Mouse (Mus musculus) liver, embryonic 14.5 days (tissue): ENCODE measurements around the gene Traf1.

Source experiments
- CTCF ChIP-seq: IDR thresholded peaks from 2 replicates; pipeline ENCODE4 v1.5.1; 2016; ENCODE audit warnings: antibody characterized with exemption, low read depth, control low read depth
- EP300 ChIP-seq: IDR thresholded peaks from 2 replicates; pipeline ENCODE4 v1.6.1; 2016; ENCODE audit warnings: antibody characterized with exemption, low read depth

DNA sequence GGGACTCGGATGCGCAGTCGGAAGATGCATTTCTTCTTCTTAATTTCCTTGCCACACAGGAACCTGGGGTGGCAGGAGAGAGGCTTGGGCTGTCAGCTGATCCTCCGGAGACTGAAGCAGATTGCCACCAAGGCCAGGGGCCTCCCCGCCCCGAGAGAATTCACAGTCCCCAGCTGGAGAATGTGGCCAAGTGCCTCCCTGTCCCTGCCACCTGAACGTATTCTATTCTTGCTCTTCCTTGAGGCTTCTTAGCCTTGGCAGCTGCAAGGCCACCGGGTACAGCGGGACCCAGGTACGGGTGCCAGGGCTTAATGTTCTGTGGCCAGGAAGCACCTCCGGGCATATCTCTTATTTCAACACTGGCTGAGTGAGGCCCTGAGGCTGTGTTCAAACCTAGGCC, 61.9 kb downstream of the Traf1 start:
- TF ChIP-seq EP300 (no peak), CTCF (no peak)
